Mouse (Mus musculus): Measurements from ENCODE around the gene Brpf1. TPM values are rescaled to one million over a fixed set of nuclear protein-coding genes. Genes with fewer than 3 reads are reported as not detected.
A peak's percentile ranks its signal among the peaks of the same experiment; 100 is the strongest.

Brpf1 gene
- total RNA-seq, 1 experiment from 2014 or later = 32.3 TPM

DNA sequence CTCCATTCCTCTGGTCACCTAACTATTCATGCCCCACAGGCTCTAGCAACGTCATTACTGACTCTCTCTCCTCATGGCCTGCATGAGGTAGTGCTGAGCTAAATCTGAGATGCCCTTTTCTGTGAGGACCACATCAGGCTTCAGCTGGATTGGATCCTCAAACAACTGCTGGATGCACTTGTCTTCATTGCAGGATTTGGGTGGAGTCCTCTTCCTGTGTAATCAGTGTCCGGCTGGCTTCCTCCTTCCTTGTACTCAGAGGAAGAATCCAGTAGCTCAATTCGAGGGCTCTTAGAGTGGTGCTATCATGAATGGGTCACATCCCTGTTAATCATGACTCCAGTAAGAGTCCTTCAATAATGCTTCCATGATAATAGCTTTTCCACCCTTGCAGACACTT lies 46.8 kb downstream of the Brpf1 start:
- DNase-seq = no peak

- no peak for DNase-seq
These were observed 54.5 kb downstream of the Brpf1 start for GRCm38 (mm10) chr6:113361476-113361875.

DNA sequence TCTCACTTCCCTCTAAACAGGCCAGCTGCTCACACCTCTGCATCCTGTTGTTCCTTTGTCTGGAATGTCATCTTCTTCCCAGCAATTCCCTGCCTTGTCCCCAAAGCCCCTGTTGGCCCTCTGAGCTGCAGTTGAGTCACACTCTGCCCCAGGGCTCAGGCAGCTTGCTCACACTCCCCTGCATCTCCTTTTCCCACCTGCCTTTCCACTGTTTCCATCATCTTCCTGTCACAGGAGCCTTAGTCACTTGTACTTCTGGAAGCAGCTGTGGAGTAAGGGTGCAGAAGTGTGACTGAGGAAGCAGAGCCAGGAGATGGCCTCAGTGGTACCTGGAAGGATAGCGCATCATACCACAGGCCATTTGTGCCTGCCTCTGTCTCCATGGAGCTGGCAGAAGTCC lies 55.3 kb downstream of the Brpf1 start:
- DNase-seq = no peak

- DNase-seq = peak; percentile 68
These were observed 57.7 kb downstream of the Brpf1 start for GRCm38 (mm10) chr6:113364518-113365135.

GRCm38 (mm10) chr6:113366639-113367038 lies 59.7 kb downstream of the Brpf1 start:
- no peak for DNase-seq

- DNase-seq = no peak
These were observed 60.6 kb downstream of the Brpf1 start for GRCm38 (mm10) chr6:113367574-113367973.

DNA sequence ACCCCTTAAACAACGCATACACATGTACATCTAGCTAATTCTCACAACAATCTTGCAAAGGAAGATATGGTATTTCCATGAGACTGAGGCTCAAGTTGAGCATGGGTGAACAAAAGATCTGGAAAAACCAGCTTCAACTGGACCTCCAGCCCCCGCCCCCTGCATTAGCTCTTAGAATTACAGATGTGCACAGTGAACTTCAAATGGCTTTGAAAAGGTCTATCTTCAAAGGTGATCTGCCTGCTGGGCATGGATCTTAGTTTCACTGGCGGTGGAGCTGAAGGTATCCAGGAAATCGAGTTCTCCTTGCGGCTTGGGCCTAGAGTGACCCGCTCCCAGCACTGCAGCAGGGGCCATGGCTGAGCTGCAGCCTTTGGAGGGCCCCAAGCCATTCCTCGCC lies 61.2 kb downstream of the Brpf1 start:
- DNase-seq = no peak

- no peak for DNase-seq
These were observed 61.6 kb downstream of the Brpf1 start for GRCm38 (mm10) chr6:113368577-113368976.

- DNase-seq = no peak
These were observed 63.4 kb downstream of the Brpf1 start for GRCm38 (mm10) chr6:113370194-113370929.

- DNase-seq = peak; percentile 58
These were observed 66.6 kb downstream of the Brpf1 start for GRCm38 (mm10) chr6:113373491-113373890.

Other genes starting within 250 kb of the Brpf1 start
- gene Setd5, start 229.8 kb upstream of the Brpf1 start, total RNA-seq (2021) = 104 and 113 TPM in 2 replicates
- gene Lhfpl4, start 111.8 kb upstream of the Brpf1 start, total RNA-seq (2021) = 4.1 and 4.2 TPM in 2 replicates
- gene Mtmr14, start 69.3 kb upstream of the Brpf1 start, total RNA-seq (2021) = 30.3 and 43.4 TPM in 2 replicates
- gene Cpne9, start 24.8 kb upstream of the Brpf1 start, total RNA-seq (2021) = 0.70 and 1.3 TPM in 2 replicates
- 11.3 and 11.8 TPM in 2 replicates for gene Ogg1, start 19.8 kb downstream of the Brpf1 start, total RNA-seq (2021)
- 46.4 and 49.3 TPM in 2 replicates for gene Camk1, start 36.8 kb downstream of the Brpf1 start, total RNA-seq (2021)
- 34.9 and 35.5 TPM in 2 replicates for gene Tada3, start 70.7 kb downstream of the Brpf1 start, total RNA-seq (2021)
- 165 and 176 TPM in 2 replicates for gene Arpc4, start 71.0 kb downstream of the Brpf1 start, total RNA-seq (2021)
- 4.1 and 4.2 TPM in 2 replicates for gene Ttll3, start 82.1 kb downstream of the Brpf1 start, total RNA-seq (2021)
- 11.3 and 16.9 TPM in 2 replicates for gene Rpusd3, start 112.2 kb downstream of the Brpf1 start, total RNA-seq (2021)
- gene Cidec, start 128.6 kb downstream of the Brpf1 start, total RNA-seq (2021) = 388 and 421 TPM in 2 replicates
- 54.1 and 54.8 TPM in 2 replicates for gene Jagn1, start 135.4 kb downstream of the Brpf1 start, total RNA-seq (2021)
- 1.5 and 2.8 TPM in 2 replicates for gene Il17re, start 151.3 kb downstream of the Brpf1 start, total RNA-seq (2021)
- 18.2 and 19.3 TPM in 2 replicates for gene Il17rc, start 164.3 kb downstream of the Brpf1 start, total RNA-seq (2021)
- 37.4 and 42.7 TPM in 2 replicates for gene Creld1, start 176.2 kb downstream of the Brpf1 start, total RNA-seq (2021)
- 0.15 and 0.23 TPM in 2 replicates for gene Prrt3, start 194.8 kb downstream of the Brpf1 start, total RNA-seq (2021)
- 88.7 and 94.4 TPM in 2 replicates for gene Emc3, start 224.5 kb downstream of the Brpf1 start, total RNA-seq (2021)
- gene Fancd2, start 224.5 kb downstream of the Brpf1 start, total RNA-seq (2021) = 3.1 and 3.2 TPM in 2 replicates